Mouse (Mus musculus): ENCODE results near the gene Fgf15.

DNA sequence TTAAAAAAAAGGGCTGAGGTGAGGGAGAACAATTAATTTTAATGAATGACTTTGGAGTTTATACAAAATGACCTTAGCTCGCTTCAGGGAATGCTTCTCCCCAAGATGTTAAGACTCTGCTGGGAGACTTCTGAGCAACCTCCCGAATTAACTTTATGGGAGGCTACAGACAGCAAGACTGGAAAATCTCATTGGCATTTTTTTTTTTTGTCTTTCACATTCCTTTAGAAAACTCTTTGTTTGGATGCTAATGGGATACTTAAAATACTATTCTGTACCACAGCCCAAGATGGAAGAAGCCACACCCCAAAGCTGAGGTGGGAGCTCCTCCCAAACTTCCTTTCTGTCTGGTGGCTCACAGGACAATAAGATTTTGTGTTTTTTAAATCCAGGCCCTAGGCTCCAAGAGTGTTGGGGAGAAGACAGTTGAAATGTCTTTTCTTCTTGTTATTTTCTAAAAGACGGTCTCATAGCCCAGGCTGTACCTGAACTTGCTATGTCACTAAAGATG is 32.1 kb upstream of the Fgf15 start:
- TF ChIP-seq EP300 (optimal IDR thresholded peaks at IDR 0.05) = no peak
- no peak for TF ChIP-seq CTCF (IDR thresholded peaks at IDR 0.05; ENCODE audit: low read depth)

Data from stomach, postnatal 0 days (tissue).